Comparison of ENCODE assay signal across 24 mouse cellular contexts in genomic region chr2:12759931-12760330, GRCm38 (mm10).
A peak's percentile ranks its signal among the peaks of the same experiment; 100 is the strongest.
DNase-seq lines count a peak whose midpoint lies in the region; ATAC-seq and TF ChIP-seq lines count a peak whose summit lies in the region.
"Had no signal": no experiment of that assay in that cellular context is flagged by ENCODE, and none has a peak within 500 bp of the region (broad histone marks: within the 10 kb centered on the region; RNA-seq: fewer than 3 reads in every experiment).

No protein-coding gene starts in this region.

- no peak overlapping the region for H3K4me2 ChIP-seq in forebrain, postnatal 0 days (ENCODE audit: low read depth)
- no peak overlapping the region for H3K4me2 ChIP-seq in forebrain, embryonic 13.5 days
- H3K4me2 ChIP-seq: embryonic facial prominence, embryonic 15.5 days; forebrain, embryonic 15.5 days; heart, embryonic 13.5 days; hindbrain, embryonic 15.5 days had no signal

- H3K4me1 ChIP-seq in forebrain, postnatal 0 days (ENCODE audit: insufficient read depth), result no peaks in the 10 kb centered on the region
- H3K4me1 ChIP-seq in forebrain, embryonic 13.5 days, result no peaks in the 10 kb centered on the region
- H3K4me1 ChIP-seq: embryonic facial prominence, embryonic 15.5 days; forebrain, embryonic 10.5 days; forebrain, embryonic 15.5 days; heart, embryonic 13.5 days; hindbrain, embryonic 15.5 days had no signal

- no peak overlapping the region for H3K9ac ChIP-seq in forebrain, postnatal 0 days
- no peak overlapping the region for H3K9ac ChIP-seq in forebrain, embryonic 13.5 days
- H3K9ac ChIP-seq: embryonic facial prominence, embryonic 15.5 days; forebrain, embryonic 15.5 days; heart, embryonic 13.5 days; hindbrain, embryonic 15.5 days had no signal

- H3K27ac ChIP-seq in forebrain, postnatal 0 days (ENCODE audit: low read depth, low read length), result no peak overlapping the region
- no peak overlapping the region for H3K27ac ChIP-seq in forebrain, embryonic 13.5 days
- H3K27ac ChIP-seq: embryonic facial prominence, embryonic 15.5 days; forebrain, embryonic 10.5 days; forebrain, embryonic 15.5 days; heart, adult 2 months; heart, embryonic 13.5 days; hindbrain, embryonic 15.5 days had no signal

- DNase-seq in forebrain, postnatal 0 days, result peak; percentile 16
- DNase-seq in MN1 (ENCODE audit: low spot score), result peak; percentile 8
- DNase-seq in layer of hippocampus, adult 8-10 months (ENCODE audit: low spot score in 2 of 2), result peak; percentile 34 to 40
- DNase-seq in skeletal muscle tissue, adult 2 months (ENCODE audit: low read depth, low spot score), result peak; percentile 6
- DNase-seq in right cerebral cortex, postnatal 36 days (ENCODE audit: low spot score in 2 of 2), result no peak
- no peak for DNase-seq in left cerebral cortex, postnatal 36 days (ENCODE audit: low spot score in 2 of 2)
- DNase-seq: adrenal gland, postnatal 25 days; B cell, adult 2 months; cerebellum, adult 8-10 months; cerebellum, postnatal 14 days; embryo, embryonic 11 days; gastrocnemius, postnatal 10 days; heart, adult 2 months had no signal

- TF ChIP-seq CTCF in forebrain, postnatal 0 days (IDR thresholded peaks at IDR 0.05; ENCODE audit: low read depth), result no peak

- 75% methylated on average over 3 of the region's 3 CpGs for WGBS in forebrain, postnatal 0 days
- 91% methylated on average over 3 of the region's 3 CpGs for WGBS in forebrain, embryonic 13.5 days

- H3K27me3 ChIP-seq in forebrain, postnatal 0 days (ENCODE audit: insufficient read depth, low read length), result no peaks in the 10 kb centered on the region
- no peaks in the 10 kb centered on the region for H3K27me3 ChIP-seq in forebrain, embryonic 13.5 days
- H3K27me3 ChIP-seq: embryonic facial prominence, embryonic 15.5 days; forebrain, embryonic 15.5 days; heart, embryonic 13.5 days; hindbrain, embryonic 15.5 days; Patski had no signal

- no peaks in the 10 kb centered on the region for H3K36me3 ChIP-seq in forebrain, postnatal 0 days (ENCODE audit: insufficient read depth)
- no peaks in the 10 kb centered on the region for H3K36me3 ChIP-seq in forebrain, embryonic 13.5 days (ENCODE audit: poor library complexity, severe bottlenecking)
- H3K36me3 ChIP-seq: embryonic facial prominence, embryonic 15.5 days; forebrain, embryonic 10.5 days; forebrain, embryonic 15.5 days; G1E; heart, embryonic 13.5 days; hindbrain, embryonic 15.5 days had no signal

- no peaks in the 10 kb centered on the region for H3K9me3 ChIP-seq in forebrain, postnatal 0 days (ENCODE audit: low read length)
- no peaks in the 10 kb centered on the region for H3K9me3 ChIP-seq in forebrain, embryonic 13.5 days (replicated peaks)
- H3K9me3 ChIP-seq: embryonic facial prominence, embryonic 15.5 days; forebrain, embryonic 10.5 days; forebrain, embryonic 15.5 days; G1E; heart, embryonic 13.5 days; hindbrain, embryonic 15.5 days had no signal

- ATAC-seq in forebrain, postnatal 0 days, result no peak
- no peak for ATAC-seq in forebrain, embryonic 13.5 days
- ATAC-seq: activated CD4-positive, CD25-positive, alpha-beta regulatory T cell, adult 4 months; CD4-positive, CD25-positive, alpha-beta regulatory T cell, adult 4 months; forebrain, embryonic 15.5 days; Patski had no signal

- H3K4me3 ChIP-seq in forebrain, postnatal 0 days (ENCODE audit: low read depth, low read length), result no peak overlapping the region
- H3K4me3 ChIP-seq in forebrain, embryonic 13.5 days, result no peak overlapping the region
- H3K4me3 ChIP-seq: embryonic facial prominence, embryonic 15.5 days; erythroblast, embryonic 14.5 days; forebrain, embryonic 10.5 days; forebrain, embryonic 15.5 days; heart, adult 2 months; heart, embryonic 13.5 days; hindbrain, embryonic 15.5 days had no signal

- intact Hi-C loops in left cerebral cortex, postnatal 36 days (cut with DNase I), result no loop called here

Comparison
In these comparisons a context has a peak if more than half of its experiments do, and no peak if none do; other contexts are left out.
1. DNase-seq: peak in forebrain, postnatal 0 days (single experiment), MN1 (single experiment), layer of hippocampus, adult 8-10 months (2 of 2) and skeletal muscle tissue, adult 2 months (single experiment); none in right cerebral cortex, postnatal 36 days (0 of 2) and left cerebral cortex, postnatal 36 days (0 of 2).